Mouse (Mus musculus) cerebellum, postnatal 10 days (tissue): ENCODE measurements around the gene Fancg.

Experiments used
- DNase-seq, 2 experiments: peaks; one replicate each; pipeline ENCODE4 v3.0.0; 2021; ENCODE audit warnings: mixed read lengths in 2 of 2

The Fancg gene

DNA sequence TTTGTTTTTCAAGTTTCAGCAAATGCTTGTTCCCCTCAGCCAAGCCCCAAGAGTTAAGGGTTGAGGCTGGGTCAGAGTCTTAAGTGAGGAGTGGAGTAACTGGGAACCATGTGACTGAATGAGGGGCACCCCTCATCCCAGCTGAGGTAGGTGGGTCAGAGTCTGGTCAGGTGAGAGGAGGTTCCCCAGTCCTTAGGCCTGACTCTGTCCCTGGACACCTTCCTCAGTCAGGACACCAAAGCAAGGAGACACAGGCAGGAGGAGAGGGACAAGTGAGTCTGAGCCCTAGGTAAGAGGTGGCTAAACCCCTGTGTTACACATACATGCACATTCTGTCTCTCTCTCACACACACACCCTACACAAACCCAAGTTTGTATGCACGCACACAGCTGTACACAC is 22.2 kb upstream of the Fancg start:
- DNase-seq = peak in 1 of 2 experiments; percentile 24

DNA sequence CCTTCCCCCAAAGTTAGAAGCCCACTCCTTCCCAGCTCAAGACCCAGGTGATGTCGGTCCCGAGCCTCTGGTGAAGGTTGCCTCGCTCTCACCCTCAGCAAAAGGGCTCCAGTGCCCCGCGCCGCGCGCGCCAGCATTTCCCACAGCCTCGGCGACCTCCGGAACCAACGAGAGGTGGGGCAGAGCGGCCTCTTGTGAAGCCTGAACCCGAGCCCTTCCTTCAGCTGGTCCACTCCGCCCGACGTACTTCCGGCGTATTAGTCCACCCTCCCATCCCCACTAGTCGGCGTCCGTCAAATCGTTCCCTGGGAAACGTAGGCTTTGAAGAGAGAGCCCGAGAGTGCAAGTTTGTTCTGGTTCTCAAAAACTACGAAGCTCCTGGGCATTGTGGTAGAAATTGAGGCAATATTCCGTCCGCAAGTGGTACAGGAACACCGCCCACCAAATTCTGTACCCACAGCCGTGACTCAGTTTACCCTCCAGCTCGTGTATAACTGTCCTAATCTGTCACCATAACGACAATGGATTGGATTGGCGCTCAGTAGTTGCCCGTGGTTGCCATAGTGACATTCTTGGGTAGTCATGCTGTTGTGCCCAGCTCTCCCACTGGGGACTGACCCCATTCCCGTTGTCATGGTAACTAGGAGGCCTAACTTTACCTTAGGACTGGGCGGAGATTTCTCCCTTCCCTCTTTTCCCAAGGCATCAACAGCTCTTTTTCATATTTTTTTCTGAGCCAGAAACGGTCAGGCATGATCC is 21.1 kb upstream of the Fancg start, which contains the start of gene Stoml2:
TSS of gene Stoml2 (minus strand) at position 474 of the 759 bp plus-strand sequence.
- peak; percentile 93 to 96 for DNase-seq

- no peak for DNase-seq
These were observed 20.5 kb upstream of the Fancg start for GRCm38 (mm10) chr4:43030780-43031230.

DNA sequence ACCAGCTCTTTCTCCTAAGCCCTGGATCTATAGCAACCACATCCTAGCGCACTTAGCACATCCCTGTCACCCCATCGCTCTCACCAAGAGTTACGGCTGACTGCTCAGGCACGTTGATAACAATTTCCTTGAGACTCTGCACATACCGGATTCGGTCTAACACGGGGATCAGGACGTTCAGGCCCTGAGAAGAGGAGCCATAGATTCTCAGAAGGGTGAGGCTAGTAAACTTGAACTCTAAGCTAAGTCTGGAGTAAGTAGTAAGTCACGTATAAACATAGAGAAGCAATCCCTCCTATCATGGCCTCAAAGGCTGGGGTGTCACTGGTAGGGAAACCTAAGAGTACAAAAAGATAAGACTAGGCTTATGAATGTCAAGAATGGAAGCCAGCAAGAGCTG is 20.0 kb upstream of the Fancg start:
- DNase-seq = no peak

- DNase-seq = no peak
These were observed 19.4 kb upstream of the Fancg start for GRCm38 (mm10) chr4:43029749-43030148.

- DNase-seq = no peak
These were observed 18.8 kb upstream of the Fancg start for GRCm38 (mm10) chr4:43029121-43029520.

DNA sequence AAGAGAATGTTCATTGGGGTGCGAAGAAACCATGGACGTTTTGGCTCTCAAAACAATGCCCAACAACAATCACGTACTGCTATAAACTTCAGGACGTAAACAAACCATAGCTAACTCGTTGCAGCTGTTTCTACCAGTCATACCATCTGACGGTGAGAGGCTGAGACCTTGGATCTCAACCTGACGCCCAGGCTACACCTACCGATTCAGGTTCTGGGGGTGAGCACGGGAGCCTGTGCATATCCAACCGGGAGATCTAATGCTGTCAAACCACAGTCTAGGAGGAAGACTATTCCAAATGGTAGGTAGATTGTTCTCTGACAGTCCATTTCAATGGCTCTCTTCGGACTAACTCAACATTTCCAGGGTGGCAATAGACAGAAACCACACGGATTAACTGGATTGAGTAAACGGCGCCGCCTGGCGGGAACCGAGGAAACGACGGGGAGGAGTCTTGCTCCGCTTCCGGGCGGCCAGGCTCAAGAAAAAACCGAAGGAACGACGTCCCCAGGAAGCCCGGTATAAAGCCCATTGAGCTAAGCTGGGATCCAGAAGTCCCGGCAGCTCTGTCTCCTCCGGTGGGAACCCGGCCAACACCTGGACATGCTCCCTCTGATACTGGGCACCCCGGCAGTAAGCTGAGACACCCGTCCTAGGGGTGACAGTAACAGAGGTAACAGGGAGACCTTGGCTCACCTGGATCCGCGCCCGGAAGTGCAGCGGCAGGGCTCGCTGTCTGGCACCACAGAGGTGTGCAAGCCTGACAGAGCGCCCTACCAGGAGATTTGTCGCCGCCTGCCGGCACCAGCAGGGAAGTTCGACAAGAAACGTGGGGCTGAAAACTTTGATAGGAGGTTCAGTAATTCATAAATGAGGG is 15.0 kb upstream of the Fancg start, which contains the start of gene Pigo:
TSS of gene Pigo (minus strand) at position 736 of the 877 bp plus-strand sequence.
- peak; percentile 99 for DNase-seq

- peak; percentile 47 to 51 for DNase-seq
These were observed 14.4 kb upstream of the Fancg start for GRCm38 (mm10) chr4:43024673-43025072.

DNA sequence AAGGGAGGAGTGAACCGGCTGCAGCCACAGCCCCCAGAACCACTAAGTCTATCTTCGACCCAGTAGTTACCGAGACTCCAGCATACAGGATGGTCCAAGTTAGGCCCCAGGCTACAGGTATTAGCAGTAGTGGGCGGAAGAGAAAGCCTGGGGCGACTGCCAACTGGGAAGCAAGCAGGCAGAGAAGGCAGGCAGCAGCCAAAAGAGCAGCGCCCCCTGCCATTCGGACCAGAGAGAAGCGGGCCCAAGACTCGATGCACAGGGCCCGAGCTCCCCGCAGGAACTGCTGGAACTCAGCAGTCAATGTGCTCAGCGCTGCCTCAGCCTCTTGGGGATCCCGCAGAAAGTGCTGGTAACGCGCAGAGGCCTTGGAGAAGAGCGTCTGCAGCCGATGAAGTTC is 11.0 kb upstream of the Fancg start:
- DNase-seq = peak; percentile 42 to 55

DNA sequence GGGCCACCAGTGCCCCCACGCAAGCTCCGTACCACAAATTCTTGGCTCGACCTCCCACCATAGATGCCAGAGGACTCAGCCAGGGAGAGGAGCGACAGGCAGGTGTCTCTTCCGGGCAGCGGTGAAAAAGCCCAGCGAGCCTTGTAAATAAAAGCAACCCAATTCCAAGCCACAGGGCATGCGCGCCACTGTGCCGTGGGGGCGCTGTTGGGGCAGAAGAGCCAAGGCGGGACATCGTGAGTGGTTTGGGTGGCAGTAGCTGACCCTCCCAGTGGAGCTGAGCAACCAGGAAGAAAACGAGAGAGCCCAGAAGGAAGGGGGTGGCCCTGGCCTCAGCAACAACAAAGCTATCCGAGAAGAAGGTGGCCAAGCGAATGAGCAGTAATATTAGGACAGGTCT is 10.6 kb upstream of the Fancg start:
- DNase-seq = no peak

DNA sequence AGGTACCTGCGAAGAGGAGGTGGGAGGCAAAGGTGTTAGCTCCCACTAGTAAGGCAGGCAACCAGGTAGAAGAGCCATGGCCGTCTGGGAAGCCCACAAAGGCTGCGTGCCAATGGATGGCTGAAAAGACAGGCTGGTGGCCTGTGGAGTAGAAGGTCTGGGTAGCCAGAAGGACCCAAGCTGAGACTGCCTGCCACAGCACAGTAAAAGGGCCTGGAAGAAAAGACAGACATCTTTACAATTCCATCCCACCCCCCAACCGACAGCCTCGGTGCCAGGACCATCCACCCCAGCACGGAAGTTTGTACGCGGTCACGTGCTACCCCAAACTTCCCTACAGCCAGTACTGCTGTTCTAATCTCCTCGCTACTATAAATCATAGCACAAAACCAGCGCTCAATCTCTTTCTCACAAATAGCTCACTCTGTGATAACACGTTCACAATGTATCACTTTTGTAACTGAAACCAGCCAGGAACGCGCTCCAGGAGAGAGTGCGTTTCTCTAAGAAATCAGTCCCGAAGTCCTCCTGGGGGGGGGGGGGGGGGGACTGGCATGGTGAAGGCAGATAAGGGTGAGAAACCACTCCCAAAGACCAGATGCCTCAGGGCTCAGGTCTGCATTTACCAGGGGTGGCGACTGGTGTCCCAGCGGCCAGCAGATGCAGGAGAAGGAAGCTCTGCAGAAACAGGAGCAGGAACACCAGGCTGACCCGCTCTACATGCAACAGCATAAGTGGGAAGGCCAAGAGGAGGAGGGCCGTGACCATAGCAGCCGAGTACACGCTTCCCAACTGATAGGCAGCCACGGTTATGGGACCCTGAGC is 9.5 kb upstream of the Fancg start:
- no peak for DNase-seq

DNA sequence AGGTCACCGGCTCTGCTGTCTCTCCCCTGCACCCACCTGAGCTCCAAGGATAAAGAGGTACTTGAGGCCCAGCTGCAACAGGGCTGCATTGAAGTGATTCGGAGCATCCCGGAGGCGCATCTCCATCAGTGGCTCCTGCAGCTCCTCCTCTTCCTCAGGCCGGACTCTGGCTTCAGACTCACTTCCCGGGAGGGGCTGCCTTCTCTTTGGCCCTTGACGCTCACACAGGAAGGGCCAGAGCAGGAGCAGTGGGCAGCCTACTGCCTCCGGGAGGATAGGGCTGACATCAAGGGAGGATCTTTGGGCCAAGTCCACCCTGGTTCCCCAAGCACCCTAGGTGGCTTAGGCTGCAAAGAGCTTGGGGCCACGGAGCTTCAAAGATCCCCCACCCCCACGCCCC is 8.9 kb upstream of the Fancg start:
- no peak for DNase-seq

- DNase-seq = no peak
These were observed 7.8 kb upstream of the Fancg start for GRCm38 (mm10) chr4:43018156-43018555.

- no peak for DNase-seq
These were observed 1.8 kb upstream of the Fancg start for GRCm38 (mm10) chr4:43012091-43012490.

DNA sequence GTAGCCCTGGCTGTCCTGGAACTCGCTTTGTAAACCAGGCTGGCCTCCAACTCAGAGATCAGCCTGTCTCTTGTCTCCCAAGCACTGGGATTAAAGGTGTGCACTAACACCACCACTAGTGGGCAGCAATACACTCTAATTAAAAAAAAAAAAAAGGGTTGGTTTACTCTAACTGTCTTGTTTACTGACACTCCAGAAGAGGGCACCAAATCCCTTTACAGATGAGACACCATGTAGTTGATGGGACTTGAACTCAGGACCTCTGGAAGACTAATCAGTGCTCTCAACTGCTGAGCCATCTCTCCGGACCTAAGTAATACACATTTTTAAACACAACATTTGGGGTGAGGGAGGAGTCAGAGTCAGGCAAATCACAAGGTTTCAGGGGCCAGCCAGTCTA is 4.5 kb downstream of the Fancg start:
- DNase-seq = peak; percentile 56 to 73

GRCm38 (mm10) chr4:43004951-43005350 is 5.4 kb downstream of the Fancg start:
- DNase-seq = no peak

DNA sequence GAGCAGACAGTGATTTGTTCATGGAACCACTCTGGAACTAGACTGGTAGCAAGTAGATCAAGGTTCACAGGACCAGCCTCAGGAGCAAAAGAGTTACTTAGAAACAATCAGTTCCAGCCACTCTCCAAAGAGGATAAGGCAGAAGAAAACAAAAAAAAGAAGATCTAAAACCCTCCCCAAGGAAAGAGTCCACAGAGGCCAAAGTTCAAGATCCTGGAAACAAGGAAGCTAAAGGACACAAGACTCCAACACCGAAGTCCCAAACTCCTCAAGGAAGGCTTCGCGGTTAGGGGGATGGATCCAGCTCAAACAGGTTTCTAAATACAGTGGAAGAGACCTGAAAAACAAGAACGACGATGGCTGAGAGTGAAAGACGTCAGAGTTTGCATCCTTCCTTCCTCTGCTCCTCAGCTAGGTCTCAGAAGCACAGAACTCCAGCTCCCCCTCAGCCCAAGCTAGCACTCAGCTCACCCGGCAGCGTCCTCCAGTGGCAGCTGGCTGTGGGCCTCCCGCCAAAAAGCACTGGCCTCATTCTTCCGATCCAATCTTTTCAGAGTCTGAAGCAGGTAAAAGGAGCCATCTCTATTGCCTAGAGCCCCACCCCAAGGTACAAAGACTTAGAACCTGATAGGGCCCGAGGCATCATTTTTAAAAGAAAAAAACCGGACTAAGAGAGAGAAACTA is 7.4 kb downstream of the Fancg start:
- peak in 1 of 2 experiments; percentile 33 for DNase-seq

DNA sequence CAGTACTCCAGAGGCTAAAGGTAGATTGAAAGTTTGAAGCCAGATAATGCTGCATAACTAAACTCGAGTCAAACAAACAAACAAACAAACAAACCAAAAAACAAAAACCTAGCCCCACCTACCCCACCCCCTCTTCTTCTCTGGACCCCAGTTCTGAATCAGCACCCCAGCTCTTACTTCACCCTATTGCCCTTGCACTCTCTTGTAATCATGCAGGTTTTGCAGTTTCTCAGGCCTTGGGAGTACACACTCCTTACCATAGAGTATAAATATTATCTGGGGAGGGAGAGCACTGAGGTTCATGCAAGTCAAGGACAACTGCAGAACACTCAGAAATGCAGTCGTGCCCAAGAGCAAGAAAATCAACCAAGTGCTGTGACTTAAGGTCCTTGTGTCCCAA is 9.0 kb downstream of the Fancg start:
- DNase-seq = no peak

DNA sequence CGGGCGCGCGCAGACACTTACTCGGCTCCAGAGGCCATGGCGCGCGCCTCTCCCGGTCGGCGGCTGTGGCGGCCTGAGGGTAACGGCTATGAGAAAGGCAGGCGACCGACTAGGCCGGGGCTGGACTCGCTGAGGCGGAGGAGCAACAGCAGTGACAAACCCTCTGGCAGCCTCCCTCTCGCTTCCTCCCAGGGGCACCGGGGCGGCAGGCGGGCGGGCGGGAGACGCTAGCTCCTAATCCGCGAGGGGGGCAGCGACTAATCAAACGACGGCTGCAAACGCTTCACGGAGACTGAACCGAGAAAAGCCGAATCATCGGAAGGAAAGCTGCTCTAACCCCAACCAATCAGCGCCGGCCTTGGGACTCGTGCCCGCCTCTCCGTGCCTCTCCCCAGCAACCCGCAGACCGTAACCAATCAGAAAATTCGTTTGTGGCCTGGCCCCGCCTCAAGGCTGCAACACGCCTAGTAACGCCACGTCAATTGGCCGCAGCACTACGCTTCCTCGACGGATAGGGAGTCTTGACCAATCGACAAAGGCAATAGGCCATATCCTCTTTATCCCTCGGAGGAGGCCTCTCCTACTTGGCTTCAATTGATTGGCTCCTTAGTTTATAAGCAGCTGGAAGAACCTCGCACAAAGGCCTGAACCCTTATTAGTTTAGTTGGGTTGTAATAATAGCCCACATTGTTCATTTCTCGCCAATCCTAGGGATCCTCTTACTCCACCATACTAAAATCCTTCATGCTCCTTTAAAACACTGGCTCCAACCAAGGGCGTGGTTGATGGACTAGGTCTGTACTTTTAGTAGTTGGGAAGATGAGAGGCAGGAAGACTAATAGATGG is 9.9 kb downstream of the Fancg start, which contains the start of gene Vcp:
TSS of gene Vcp (minus strand) at position 367 of the 846 bp plus-strand sequence.
- DNase-seq = peak; percentile 99 to 100

DNA sequence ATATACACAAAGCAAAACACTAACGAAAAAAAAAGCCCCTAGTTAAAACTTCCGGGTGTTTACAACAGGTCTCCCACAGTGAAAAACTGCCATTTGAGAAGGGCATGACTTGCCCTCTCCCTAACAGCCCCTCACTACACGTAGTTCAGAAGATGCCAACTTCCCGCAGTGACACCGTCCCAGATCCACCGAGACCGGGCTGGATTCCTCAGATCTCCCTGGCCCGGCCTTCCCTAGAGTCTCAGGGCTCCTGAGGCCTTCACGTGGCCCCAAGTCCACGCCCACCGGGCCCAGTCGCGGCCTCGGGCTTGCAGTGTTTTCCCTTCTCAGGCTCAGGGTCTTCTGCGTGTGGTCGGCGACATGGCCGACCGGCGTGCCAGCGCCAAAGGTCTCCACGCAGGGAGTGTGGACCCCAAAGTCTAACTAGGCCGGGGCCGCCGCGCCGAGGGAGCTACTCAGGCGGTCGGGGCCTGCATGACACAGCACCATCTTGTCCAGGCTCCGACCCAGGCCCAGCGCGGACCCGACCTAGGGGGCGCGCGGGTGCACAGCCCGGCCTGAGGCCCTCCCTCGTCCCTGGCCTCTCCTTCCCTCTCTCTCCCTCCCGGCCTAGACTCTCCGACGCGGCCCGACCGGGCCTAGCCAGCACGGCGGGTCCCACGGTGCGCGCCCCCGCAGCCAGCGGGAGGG is 10.7 kb downstream of the Fancg start:
- peak; percentile 84 for DNase-seq
